Mouse (Mus musculus) G1E (cell line): ENCODE results near the gene Umps.

ENCODE experiments used
- CTCF ChIP-seq: IDR thresholded peaks from 2 replicates; pipeline ENCODE4 v1.5.1; 2012; ENCODE audit warnings: low read depth, low read length, inconsistent platforms, mixed read lengths
- GATA1 ChIP-seq: IDR thresholded peaks from 2 replicates; pipeline ENCODE4 v1.6.1; 2012; ENCODE audit warnings: borderline replicate concordance, low read length, inconsistent platforms, mixed read lengths

GRCm38 (mm10) chr16:33985372-33985771 is 18.5 kb upstream of the Umps start:
- no peak for TF ChIP-seq CTCF
- TF ChIP-seq GATA1, result no peak
